Mouse (Mus musculus): ENCODE results near the gene Tmem262.

- no peak for TF ChIP-seq POLR2A (IDR thresholded peaks at IDR 0.05; ENCODE audit: borderline replicate concordance, insufficient read depth, low read length)
- TF ChIP-seq CTCF (IDR thresholded peaks at IDR 0.05; ENCODE audit: borderline replicate concordance, insufficient read depth, low read depth, low read length), result no peak
Measured at GRCm38 (mm10) chr19:6123330-6123729, 43.5 kb downstream of the Tmem262 start.

Data from cerebellum, adult 2 months (tissue).